Mouse (Mus musculus): ENCODE measurements around the gene Gja5.

- TF ChIP-seq CHD2 (IDR thresholded peaks at IDR 0.05; ENCODE audit: low read depth, low read length) = no peak
- TF ChIP-seq HCFC1 (IDR thresholded peaks at IDR 0.05; ENCODE audit: borderline replicate concordance, insufficient read depth, low read length) = no peak
Measured at GRCm38 (mm10) chr3:97064046-97064445, 159.6 kb downstream of the Gja5 start.
